Mouse (Mus musculus) monocyte, adult 5-6 weeks (primary cell): ENCODE measurements around the gene Ccdc74a. TPM values are rescaled to one million over a fixed set of nuclear protein-coding genes. Genes with fewer than 3 reads are reported as not detected.

Source experiments
- total RNA-seq: library from RNA; stranded (forward); fragments of 200-1000, 200-491, 200-594 nt; gene quantifications from 3 replicates; pipeline ENCODE4 v1.2.3, GENCODE M21; 2017

The Ccdc74a gene
- total RNA-seq, 1 experiment from 2014 or later: not detected

Other genes starting within 250 kb of the Ccdc74a start
- 27.6 to 47.3 TPM (median 45.0 TPM) in 3 replicates for gene Snap29, start 240.5 kb upstream of the Ccdc74a start, total RNA-seq
- 37.0 to 77.2 TPM (median 57.7 TPM) in 3 replicates for gene Pi4ka, start 240.2 kb upstream of the Ccdc74a start, total RNA-seq
- gene Crkl, start 194.5 kb upstream of the Ccdc74a start, total RNA-seq: 14.8 to 29.1 TPM (median 28.5 TPM) in 3 replicates
- not detected in 3 replicates for gene Aifm3, start 156.9 kb upstream of the Ccdc74a start, total RNA-seq
- gene Lztr1, start 137.8 kb upstream of the Ccdc74a start, total RNA-seq: 31.4 to 51.0 TPM (median 39.1 TPM) in 3 replicates
- gene Thap7, start 115.3 kb upstream of the Ccdc74a start, total RNA-seq: 9.9 to 29.7 TPM (median 10.0 TPM) in 3 replicates
- gene Lrrc74b, start 85.2 kb upstream of the Ccdc74a start, total RNA-seq: 0.75 TPM in 1 of 3 replicates, not detected in the others
- not detected in 3 replicates for gene P2rx6, start 84.6 kb upstream of the Ccdc74a start, total RNA-seq
- gene Slc7a4, start 63.3 kb upstream of the Ccdc74a start, total RNA-seq: 0.32 TPM in 1 of 3 replicates, not detected in the others
- 10.3 to 29.4 TPM (median 12.7 TPM) in 3 replicates for gene Smpd4, start 27.1 kb upstream of the Ccdc74a start, total RNA-seq
- gene Med15, start 86.4 kb downstream of the Ccdc74a start, total RNA-seq: 55.5 to 92.1 TPM (median 65.8 TPM) in 3 replicates
- gene Klhl22, start 113.1 kb downstream of the Ccdc74a start, total RNA-seq: 5.0 to 8.2 TPM (median 6.7 TPM) in 3 replicates
- 0.19 to 0.21 TPM in 2 of 3 replicates, not detected in the other for gene Scarf2, start 150.8 kb downstream of the Ccdc74a start, total RNA-seq
- not detected in 3 replicates for gene B830017H08Rik, start 186.7 kb downstream of the Ccdc74a start, total RNA-seq
- gene Car15, start 191.9 kb downstream of the Ccdc74a start, total RNA-seq: 0.43 to 7.7 TPM (median 6.5 TPM) in 3 replicates
- 2.1 to 2.9 TPM (median 2.5 TPM) in 3 replicates for gene Gm20518, start 245.2 kb downstream of the Ccdc74a start, total RNA-seq
- 0.67 TPM in 1 of 3 replicates, not detected in the others for gene Tssk1, start 247.8 kb downstream of the Ccdc74a start, total RNA-seq